Mouse (Mus musculus) lung, adult 2 months (tissue): ENCODE measurements at regions not wholly inside any gene's neighbourhood (a gene's known extent, or its start where the extent isn't known, plus 50 kb on each side); places are given as distances from the start of the nearest gene placed in this dataset.

Source experiments
- CTCF ChIP-seq: fragments of 200-500 bp; IDR thresholded peaks from 2 replicates; pipeline ENCODE4 v1.5.1; 2011; ENCODE audit warnings: mild to moderate bottlenecking, low read length, control low read depth; ENCODE audit not compliant: insufficient read depth
- POLR2A ChIP-seq: fragments of 200-500 bp; IDR thresholded peaks from 2 replicates; pipeline ENCODE4 v1.6.1; 2011; ENCODE audit warnings: low read depth, mild to moderate bottlenecking, control low read depth, low read length, borderline replicate concordance; ENCODE audit errors: extremely low read depth

DNA sequence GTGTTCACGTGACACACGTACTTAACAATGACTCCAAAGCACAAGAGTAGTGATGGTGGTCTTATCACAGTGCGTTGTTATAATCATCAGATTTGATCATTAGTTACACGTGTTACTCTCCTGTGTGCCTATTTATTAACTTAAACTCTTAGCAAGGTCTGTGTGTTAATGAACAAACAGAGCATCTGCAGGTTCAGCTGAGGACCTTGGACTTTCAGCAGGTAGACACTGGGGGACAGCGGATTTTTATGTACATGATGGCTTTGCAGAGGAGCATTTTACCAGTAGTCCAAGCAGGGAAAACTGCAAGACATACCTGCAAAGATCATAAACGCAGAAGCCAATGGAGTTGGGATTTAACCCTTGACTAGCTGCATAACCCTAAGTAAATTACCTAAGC, 211.7 kb upstream of the Ntm start:
- TF ChIP-seq CTCF (no peak), POLR2A (no peak)
